Mouse (Mus musculus) testis, postnatal 10 days (tissue): ENCODE measurements around the gene Borcs6.

Experiments
- DNase-seq: peaks from one replicate; pipeline ENCODE4 v3.0.0; 2021; ENCODE audit warnings: low spot score

Gene Borcs6

GRCm38 (mm10) chr11:69103531-69104435, 44.3 kb downstream of the Borcs6 start:
- DNase-seq = peak; percentile 42

- DNase-seq = peak; percentile 43
Measured at GRCm38 (mm10) chr11:69104487-69104886, 45.0 kb downstream of the Borcs6 start.

- peak; percentile 41 for DNase-seq
Measured at GRCm38 (mm10) chr11:69105227-69105626, 45.7 kb downstream of the Borcs6 start.

DNA sequence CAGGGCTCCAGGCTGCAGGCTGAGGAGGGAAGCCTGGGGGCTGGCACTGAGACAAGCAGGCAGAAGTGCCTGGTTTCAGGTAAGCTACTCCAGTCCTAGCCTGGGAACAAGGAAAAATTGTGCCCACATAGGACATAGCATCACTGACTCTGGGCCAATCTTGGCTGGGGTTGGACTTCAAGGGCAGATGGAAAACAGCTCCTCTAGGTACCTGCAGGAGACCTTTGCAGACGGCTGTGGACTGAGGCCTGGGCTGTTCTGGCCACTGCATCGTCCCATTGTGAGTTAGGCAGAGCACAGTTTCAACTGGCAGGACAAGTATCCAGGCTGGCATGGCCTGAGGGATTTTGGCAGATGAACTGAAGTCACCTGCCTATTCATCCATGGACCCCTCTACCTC, 46.3 kb downstream of the Borcs6 start:
- DNase-seq = peak; percentile 38

GRCm38 (mm10) chr11:69106299-69106698, 46.8 kb downstream of the Borcs6 start:
- peak; percentile 51 for DNase-seq

- DNase-seq = peak; percentile 49
Measured at GRCm38 (mm10) chr11:69106842-69107241, 47.3 kb downstream of the Borcs6 start.

DNA sequence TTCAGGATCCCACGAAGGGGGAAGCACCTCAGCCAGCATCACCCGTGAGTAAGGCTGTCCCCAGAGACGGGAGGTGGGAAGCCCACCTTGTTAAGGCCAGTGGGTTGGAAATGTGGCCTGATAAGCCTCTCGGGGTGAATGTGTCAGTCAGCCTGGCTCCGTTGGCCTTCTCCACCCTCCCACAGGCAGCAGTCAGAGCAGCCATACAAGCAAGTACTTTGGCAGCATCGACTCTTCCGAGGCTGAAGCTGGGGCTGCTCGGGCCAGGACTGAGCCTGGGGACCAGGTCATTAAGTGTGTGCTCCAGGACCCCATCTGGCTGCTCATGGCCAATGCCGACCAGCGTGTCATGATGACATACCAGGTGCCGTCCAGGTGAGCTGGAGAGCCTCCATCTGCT, 48.2 kb downstream of the Borcs6 start:
- DNase-seq = peak; percentile 38

DNA sequence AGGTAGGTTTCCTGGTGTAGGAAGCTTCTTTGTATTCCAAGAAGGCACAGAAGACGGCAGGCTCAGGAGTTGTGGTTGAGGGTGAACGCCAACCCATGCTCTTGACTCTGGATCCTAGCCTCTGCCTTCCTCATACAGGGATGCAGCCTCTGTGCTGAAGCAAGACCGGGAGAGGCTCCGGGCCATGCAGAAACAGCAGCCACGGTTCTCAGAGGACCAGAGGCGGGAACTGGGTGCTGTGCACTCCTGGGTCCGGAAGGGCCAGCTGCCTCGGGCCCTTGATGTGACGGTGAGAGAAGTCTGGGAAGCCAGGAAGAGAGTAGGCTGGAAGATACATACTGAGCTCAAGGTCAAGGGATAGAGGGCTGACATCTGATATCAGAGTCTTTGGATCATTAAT, 48.7 kb downstream of the Borcs6 start:
- peak; percentile 39 for DNase-seq

DNA sequence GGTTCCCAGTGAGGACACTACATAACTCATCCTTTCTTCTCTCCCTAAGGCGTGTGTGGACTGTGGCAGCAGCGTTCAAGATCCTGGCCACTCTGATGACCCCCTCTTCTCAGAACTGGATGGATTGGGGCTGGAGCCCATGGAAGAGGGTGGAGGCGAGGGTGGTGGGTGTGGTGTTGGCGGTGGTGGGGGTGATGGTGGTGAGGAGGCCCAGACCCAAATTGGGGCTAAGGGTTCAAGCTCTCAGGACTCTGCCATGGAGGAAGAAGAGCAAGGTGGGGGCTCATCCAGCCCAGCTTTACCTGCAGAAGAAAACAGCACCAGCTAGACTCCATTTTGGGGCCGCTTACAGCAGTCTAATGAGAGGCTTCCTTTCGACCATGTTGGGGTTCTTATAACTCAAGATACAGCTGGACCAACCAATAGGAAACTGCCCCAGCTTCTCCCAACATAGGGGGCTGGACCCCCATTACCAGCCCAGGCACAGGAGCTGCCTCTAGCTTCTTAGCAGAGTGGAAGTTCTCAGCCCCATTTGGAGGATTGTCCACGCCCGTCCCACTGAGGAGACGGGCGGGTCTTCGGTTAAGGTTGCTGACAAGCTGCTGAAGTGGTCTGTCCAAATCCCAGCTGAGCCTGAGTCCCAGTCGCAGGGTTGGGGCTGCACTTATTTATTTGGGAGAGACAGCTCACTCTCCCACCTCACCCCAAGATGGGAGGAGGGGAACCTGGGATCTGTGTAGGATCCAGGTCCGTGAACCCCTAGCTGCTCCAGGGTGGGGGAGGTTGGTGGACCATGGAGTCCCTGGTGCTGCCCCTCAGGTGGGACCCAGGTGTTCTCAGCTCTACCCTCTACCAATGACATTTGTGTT, 49.7 kb downstream of the Borcs6 start:
- no peak for DNase-seq

- peak; percentile 98 for DNase-seq
Measured at GRCm38 (mm10) chr11:69110319-69111046, 51.0 kb downstream of the Borcs6 start.
